Mouse (Mus musculus): ENCODE measurements at regions not wholly inside any gene's neighbourhood (a gene's known extent, or its start where the extent isn't known, plus 50 kb on each side); places are given as distances from the start of the nearest gene placed in this dataset.
A peak's percentile ranks its signal among the peaks of the same experiment; 100 is the strongest.
"Not testable (repeated sequence)": the region's sequence is repeated elsewhere in the genome, so short reads cannot be mapped to it uniquely, and the experiment has no call there.

DNA sequence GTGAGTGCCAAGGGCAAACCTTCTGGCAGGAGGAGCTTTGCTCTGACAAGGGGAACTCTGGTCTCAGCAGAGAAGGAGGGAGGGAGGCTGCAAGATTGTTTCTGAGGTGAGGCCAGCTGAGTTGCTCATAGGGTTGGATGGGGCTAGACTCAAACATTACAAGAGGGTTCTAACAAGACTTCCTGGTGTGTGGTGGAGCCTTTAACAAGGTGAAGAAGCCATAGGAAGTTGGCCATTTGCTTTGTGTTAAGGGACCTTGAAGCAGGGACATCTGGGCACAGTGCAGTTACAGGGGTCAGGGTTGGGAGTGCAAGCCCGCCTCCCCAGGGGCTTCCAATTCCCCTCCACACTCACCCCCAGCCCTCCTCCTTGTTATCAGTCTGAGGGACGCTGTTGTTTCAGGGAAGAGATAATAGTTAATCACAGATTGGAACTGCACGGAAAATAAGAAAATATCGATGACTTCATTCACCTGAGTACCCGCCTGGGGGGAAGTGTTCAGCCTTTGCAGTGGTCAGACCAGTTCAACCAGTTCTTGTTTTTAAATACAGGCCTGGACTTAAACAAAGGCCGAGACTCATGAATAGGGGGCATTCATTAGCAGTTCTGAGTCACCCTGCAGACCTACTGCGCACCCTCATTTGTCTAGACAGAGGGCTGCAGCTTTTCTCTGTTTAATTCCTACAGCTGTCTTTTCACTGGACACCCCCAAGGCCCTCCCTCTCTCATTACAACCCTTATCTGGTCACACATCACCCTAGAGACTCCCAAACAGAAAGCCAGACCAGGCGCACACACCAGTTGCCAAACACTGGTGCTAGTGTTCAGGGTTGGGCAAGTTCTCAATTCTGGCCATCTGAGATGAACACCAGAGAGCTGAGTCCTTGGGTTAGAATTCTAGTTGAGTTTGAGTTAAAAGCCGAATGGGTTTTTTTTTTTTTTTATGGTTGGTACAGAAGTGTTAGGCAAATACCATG is 139.5 kb downstream of the Bcl2l11 start:
- no peak for ATAC-seq

DNA sequence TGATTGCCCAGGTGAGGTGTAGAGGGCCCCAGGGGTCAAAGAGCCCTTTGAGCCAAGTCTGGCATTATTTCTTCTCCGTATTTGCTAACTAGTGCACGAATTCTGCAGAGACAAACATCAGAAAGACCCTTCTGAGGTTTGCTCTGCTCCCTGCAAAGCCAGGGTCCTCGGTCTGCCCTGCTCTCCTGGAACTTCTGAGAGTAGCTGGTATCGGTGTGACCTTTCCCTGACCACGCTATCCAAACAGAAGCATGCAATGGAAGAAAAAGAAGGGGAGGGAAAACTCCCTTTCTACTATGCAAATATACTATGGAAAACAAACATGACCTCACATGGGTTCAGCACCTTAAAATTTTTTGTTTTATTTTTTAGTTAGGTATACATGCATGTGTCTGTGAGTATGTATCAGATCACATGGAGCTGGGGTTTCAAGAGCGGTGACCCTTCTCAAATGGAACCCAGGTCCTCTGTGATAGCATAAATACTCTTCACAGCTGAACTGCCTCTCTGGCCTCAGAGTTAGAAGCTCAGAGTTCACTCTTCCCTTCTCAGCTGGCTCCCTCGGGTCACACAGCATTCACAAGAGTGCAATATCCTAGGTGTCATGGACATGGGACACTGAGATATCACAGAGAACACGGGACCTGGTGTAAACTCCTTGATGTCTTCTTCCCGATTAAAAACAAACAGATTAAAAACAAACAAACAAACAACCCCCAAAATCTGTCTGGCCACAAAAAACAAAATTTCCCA is 144.7 kb downstream of the Bcl2l11 start:
- no peak for ATAC-seq

DNA sequence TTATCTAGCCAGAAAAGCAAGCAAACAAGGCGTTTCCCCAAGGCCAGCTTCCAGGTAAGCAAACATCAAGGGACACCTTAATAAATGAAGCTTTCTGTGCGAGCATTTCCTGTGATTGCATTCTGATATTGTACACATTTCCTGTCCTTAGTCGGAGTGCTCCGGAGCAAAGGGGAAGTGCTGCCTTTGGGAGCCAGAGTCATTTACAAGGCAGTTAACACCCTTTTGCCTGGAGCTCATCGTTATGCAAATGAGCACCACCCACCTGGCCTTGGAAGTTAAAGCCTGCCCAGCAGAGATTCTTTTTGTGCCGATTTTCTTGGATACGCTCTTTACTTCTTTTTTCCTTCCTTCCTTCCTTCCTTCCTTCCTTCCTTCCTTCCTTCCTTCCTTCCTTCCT is 147.0 kb downstream of the Bcl2l11 start:
- no peak for ATAC-seq

DNA sequence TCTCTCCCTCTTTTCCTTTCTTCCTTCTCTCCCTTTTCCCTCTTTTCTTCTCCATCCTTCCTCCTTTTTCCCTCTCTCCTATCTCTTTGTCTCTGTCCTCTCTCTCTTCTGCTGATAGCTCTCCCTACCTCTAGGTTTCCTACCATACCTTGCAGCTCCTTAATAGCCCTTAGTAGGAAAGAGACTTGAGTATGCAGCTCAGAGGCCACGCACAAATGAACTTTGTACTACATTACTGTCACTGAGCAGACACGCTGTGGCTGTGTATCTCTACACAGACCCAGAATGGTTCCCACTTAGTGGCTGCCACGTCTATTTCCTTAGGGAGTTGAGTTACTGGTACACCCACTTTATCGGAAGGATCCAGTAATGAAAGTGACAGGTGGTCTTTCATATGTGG is 147.5 kb downstream of the Bcl2l11 start:
- ATAC-seq, result no peak

DNA sequence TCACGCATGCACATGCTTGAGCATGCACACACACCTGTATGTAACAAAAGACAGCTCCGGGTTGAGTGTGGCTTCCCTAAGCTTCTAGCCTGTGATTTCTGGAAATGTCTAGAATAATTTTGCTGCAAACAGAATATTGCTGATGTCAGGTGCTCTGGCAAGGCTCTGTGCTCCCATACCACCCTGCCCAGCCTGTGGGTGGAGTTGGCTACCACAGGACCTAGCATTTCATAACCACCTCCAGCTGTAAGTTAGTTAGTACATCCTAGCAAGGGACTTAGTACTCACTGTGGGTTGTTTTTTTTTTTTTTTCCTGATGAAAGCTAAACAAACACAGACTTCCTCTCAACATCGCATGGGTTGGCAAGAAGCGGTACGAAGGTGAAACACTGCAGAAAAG is 150.5 kb downstream of the Bcl2l11 start:
- ATAC-seq, result no peak

DNA sequence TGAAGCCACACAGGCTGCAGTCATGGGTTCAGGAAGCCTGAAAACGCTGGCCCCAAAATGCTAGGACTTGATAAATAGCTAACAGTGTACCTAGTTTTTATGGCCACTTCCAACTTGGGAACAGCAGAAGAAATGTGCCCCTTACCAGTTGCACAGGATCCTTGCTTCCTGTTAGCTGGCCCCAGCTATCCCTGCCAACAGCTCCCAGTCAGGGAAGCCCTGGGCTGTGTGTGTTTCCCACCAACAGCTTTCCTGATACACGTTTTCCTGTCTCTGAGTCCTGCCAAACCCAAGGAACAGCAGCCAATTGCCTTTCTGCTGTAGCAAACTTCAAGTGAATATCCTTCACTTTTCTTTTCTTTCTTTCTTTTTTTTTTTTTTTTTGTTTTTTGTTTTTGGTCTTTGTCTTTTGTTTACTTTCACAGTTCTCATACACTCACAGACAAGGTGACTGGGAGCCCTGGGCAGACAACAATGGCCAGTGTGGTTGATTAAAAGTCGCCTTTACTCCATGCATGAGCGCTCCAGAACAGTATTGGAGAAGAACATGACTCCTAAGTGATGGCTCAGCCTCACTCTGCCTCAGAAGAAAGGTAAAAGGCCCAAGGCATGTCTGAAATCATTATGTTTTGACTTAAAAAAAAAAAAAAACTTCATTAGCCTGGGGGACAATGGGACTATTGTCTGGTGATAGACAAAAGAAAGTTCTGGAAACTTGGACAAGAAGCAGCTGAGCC is 151.7 kb downstream of the Bcl2l11 start:
- no peak for ATAC-seq

DNA sequence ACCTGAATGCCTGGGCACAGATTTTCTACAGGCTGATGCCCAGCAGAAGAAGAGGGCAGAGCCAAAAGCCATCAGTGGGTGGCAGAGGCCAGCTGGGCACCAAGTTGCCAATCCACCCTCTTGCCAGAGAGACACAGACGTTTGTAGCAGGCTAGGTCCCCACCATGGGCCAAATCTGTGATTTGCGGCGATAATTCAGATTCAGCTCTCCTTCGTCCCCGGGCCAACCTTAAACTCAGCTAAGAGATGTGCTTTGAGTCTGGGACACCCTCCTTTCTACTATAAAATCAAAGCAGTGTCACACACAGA is 152.2 kb downstream of the Bcl2l11 start:
- ATAC-seq, result no peak

DNA sequence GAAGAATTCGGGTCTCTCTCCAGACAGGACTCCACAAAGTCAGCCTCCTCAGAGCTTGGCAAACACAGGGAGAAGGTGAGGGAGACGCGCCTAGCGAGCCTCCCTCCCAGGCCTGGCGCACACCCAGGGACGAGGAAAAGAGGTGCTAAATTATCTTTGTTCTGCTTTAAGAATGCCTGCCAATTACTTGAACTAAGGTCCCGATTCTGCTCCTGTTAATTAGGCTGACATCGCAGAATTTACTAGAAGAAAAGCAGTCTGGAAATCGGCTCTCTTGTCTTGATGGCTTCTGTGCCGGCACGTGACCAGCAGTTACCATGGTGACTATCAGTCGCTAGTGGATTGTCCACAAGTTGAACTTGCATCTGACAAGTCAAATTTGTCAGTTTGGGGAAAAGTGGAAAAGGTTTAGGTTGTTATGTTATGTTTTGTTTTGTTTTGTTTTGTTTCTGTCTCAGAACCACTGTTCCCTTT is 152.8 kb downstream of the Bcl2l11 start:
- no peak for ATAC-seq

DNA sequence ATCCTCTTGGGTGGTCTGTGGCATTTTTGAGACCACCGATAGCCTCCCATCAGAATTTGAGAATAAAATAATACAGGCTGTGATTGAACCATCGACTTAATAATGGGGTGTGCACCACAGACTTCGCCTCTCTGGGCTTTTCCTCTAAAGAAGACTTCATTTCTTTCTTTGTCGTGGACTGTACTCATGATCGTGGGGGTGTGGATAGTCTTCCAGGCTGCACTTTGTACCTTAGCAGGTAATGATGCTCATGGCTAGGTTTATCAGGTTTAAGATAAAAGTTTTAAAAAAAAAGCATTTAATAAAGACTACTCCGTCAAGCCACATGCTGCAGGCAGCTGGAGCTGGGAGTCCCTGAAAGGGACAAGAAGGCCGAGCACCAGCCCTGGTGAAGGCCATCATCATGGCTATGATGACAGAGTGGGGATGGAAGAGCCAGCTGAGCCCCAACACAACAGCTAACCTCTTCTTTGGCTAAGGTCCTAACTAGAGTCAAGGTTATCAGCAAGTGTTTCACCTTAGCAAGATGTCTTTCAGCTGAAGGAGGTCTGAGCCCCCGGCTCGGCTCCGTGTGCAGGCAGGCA is 153.4 kb downstream of the Bcl2l11 start:
- ATAC-seq, result no peak

DNA sequence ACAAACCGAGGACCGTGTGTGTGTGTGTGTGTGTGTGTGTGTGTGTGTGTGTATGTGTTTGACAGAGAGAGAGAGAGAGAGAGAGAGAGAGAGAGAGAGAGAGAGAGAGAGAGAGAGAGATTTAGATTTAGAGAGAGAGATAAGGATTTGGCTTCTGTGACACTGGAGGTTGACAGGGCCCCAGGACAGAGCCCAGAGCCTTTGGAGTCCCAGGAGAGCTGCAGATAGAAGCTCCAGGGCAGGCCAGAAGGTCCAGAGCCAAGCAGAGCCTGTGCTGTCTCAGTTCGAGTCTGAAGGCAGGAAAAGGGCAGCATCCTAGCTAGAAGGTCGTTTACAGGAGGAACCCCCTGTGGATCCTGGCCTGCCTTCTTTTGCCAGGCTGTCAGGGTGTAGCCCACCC is 156.8 kb downstream of the Bcl2l11 start:
- no peak for ATAC-seq

DNA sequence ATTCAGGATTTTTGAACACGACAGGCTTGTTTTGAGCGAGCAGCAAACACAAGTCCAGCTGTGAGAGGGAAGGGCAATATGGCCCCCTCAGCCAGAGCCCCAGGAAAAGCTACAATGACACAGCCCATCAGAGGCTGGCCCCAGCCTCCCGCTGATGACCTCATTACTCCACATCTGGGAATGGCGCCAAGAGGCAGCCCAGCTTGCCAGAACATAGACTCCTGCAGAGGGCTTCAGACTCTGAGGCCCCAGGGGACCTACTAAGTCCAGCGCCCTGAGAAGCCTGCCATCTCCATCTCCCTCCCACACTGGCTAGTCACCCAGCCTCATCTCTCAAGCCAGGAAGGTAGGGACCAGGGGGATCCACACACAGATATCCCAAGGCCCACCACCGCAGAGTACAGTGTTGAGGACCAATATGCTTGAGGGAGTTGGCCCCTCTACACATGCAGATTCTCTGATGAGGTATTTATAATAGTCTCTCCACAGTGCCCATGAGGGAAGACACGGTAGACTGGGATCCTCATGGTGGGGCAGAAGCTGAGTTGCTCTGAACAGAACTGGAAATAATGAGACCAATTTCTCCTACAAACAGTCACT is 159.1 kb downstream of the Bcl2l11 start:
- ATAC-seq, result no peak

DNA sequence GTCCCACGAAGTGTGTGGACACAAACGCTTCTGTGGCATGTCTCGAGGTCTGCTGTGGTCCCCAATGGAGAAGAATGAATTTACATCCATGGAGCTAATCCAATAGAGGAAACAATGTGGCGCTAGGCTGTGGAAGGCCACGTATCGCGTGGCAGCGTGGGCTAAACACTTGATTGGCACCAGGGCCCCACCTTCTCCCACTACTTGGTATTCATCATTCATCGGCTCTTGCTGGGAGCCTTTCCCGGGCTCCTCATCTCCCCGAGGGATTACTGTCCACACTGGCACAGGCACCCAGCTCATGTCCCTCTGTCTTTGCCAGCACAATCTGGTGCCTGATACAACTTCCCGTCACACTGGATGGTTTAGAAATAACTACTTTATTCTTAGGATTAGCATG is 159.6 kb downstream of the Bcl2l11 start:
- no peak for ATAC-seq

DNA sequence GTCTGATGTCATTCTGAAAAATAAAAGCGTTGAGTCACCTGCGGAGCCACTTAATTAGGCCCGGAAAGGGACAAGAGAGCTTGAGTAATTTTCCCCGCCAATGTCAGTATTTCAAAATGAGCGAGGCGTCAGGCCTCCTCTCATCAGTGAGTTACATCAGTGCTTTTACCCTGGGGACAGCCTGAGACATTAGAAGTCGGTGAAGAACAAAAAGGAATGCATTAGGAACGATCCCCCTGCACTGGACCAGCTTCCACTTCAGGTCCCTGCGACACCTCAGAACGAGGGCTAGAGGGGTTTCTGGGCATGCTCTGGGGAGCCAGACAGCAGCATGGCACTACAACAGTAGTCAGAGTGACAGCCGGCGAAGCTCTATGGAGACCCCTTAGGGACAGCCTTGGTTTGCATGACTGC is 162.3 kb downstream of the Bcl2l11 start:
- no peak for ATAC-seq

DNA sequence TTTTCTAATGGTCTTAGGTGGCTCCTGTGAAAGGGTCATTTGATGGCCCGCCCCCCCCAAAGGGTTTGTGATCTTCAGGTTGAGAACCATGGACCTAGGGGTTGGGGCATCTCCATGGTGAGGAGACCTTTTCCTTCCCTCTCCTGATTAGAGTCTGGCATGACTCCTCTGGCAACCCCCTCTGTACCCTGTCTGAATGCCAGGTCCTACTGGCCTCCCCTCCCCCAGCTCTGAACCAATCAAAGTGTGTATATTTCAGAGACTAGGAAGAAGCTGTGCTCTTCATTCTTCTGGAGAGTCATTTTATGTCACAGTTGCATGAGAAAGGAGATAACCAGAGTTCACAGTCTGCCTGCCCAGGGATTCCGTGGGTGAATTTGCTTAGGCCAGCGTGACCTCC is 164.8 kb downstream of the Bcl2l11 start:
- no peak for ATAC-seq

DNA sequence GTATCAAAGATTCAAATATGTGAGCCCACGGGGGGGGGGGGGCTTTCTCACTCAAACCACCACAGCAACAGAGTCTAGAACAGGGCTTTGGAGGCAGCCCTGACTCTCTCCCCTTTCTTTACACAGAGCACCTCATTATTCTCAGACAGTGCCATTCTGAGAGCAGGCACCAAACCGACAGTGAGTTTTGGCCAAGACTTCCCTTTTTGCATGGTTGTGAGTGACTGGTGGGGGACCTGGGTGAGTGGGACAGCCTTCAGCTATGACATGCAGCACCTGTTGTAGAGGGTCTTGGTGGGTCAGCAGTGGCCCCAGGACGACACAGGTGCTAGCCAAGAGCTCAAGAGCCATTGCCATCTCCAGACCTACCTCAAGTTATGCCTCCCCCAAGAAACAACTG is 168.8 kb downstream of the Bcl2l11 start:
- ATAC-seq, result peak; percentile 15

DNA sequence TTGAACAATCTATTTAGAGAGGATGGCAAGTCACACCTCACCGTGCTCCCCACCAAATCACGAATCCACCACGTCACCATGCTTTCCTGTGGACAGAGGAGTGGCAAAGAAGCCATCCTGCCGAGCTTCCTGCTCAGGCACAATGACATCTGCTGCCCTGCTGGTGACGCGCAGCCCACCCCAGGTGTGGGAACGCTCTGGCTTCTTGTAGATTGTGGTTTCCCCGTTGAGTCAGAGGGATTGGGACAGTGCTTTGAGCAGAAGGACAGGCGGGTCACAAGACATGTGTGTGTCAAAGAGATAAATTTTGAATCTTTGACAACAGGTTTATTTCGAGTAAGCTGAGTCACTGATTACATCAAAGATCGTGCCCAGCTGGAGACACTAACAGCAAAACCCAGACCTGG is 169.2 kb downstream of the Bcl2l11 start:
- ATAC-seq, result peak; percentile 90

DNA sequence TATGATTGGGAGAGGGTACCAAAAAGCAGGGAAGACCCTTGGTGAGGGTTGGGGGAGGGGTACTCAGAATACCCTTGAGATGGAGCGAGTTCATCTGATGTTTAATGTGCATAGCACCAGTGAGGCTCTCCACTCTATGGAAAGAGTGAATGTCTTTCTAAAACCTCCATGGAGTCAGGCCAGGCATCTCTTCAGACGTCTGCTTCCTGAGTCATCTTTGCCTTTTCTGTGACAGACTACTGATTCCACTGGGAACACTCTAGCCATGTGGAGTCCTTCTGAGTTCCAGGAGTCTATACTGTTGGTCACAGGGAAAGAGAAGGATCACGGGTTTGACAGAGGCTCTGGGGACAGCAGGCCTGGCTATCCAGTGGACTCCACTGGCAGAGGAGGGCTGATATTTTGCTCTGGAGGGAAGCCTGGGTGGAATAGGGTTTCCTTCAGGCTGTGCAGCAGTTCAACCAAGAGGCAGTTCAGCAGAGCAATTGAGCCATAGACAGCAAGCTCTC is 169.9 kb downstream of the Bcl2l11 start:
- ATAC-seq, result no peak

DNA sequence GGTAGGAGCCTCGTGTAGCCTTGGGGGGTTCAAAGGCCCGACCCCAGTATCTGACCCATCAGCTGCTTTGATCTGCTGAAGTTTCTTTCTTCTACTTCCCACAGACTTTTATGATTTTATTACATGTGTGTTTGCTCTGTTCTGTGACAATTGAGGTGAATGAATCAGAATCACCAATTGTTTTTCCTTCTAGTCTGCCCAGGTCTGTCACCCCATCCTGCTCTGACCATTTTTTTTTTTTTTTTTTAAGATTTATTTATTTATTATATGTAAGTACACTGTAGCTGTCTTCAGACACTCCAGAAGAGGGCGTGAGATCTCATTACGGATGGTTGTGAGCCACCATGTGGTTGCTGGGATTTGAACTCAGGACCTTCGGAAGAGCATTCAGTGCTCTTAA is 170.6 kb downstream of the Bcl2l11 start:
- ATAC-seq, result not testable (repeated sequence)

DNA sequence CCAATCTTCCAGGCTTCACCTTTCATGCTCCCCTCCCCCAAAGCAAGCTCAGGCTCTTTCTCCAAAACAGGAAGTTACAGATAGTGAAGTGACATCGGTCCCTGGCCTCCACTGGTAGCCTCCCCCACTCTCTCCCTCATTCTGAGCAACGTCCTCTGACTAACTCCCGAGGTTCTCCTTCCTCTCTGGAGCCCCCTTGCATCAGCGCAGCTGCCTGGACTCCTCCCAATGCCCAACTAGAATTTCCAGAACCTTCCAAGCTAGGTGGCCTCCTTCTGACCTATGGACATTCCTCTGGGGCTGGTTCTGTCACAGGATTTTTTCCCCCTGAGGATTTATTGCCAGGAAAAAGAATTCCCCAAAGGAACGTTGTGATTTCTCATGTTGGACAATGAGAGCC is 171.1 kb downstream of the Bcl2l11 start:
- ATAC-seq, result peak; percentile 35

DNA sequence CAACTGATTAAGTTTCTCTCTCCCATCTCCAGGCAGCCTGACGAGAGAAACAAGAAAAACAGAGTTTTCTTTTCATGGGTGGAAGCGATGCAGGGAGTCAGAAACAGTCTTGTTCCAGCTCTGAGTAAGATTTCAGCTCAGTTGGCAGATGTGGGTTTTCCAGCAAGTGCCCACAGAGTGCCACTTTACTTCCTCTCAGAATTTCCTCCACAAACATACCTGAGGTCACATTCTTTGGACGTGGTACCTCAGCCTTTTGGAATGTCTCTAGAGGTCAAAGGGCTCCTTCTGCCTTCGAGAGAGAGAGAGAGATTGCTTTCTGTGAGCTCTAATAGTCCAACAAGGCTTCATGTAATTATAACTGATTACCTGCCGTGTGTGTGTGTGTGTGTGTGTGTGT is 172.0 kb downstream of the Bcl2l11 start:
- ATAC-seq, result no peak

DNA sequence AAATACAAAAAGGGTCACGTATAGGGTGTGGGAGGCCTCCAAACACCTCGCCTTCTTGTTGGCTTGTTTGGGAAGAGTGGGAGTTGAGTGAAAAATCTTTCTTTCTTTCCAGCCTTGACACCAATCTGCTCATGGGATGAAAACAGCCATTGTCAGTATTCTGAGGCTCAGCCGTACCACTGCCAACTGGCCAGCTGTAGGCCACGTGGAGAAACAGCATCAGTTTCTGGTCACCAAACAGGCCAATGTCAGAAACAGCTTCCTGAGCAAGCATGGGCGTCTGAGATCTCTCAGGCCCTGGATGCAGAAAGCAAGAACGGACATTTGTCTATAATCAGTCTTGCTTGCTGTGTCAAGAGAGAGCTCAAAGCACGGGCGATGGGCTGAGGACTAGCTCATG is 173.2 kb downstream of the Bcl2l11 start:
- ATAC-seq, result no peak

DNA sequence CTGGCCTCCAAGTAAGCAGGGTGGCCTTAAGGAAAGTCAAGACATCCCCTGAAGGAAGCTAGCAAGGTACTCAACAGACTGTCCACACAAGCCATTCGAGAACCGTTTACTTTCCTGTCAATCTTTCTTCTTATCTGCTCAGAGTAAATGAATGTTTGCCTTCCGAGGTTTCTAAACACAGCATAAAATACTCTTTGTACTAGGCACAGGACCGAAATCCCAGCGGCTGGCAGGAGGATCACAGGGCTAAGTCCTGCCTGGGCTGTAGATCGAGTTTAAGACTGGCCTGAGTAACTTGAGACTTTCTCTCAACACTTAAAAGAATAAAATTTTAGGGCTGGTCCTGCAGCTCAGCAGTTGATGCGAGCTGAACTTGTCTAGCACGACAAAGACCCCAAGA is 175.9 kb downstream of the Bcl2l11 start:
- ATAC-seq, result no peak
